Mouse (Mus musculus): Measurements from ENCODE around the gene Rnf185.

Rnf185 gene

GRCm38 (mm10) chr11:3444875-3445274 lies 7.3 kb downstream of the Rnf185 start:
- no peak for DNase-seq (ENCODE audit: low read depth, low spot score)

GRCm38 (mm10) chr11:3443091-3443490 lies 9.1 kb downstream of the Rnf185 start:
- no peak for DNase-seq (ENCODE audit: low read depth, low spot score)

- no peak for DNase-seq (ENCODE audit: low read depth, low spot score)
Observed at GRCm38 (mm10) chr11:3442677-3443076, 9.5 kb downstream of the Rnf185 start.

- no peak for DNase-seq (ENCODE audit: low read depth, low spot score)
Observed at GRCm38 (mm10) chr11:3441696-3442443, 10.3 kb downstream of the Rnf185 start.

GRCm38 (mm10) chr11:3437621-3438020 lies 14.5 kb downstream of the Rnf185 start:
- DNase-seq (ENCODE audit: low read depth, low spot score), result no peak

- no peak for DNase-seq (ENCODE audit: low read depth, low spot score)
Observed at GRCm38 (mm10) chr11:3433809-3434208, 18.4 kb downstream of the Rnf185 start.

- DNase-seq (ENCODE audit: low read depth, low spot score), result no peak
Observed at GRCm38 (mm10) chr11:3431976-3432603, 20.1 kb downstream of the Rnf185 start.

GRCm38 (mm10) chr11:3431515-3431914 lies 20.6 kb downstream of the Rnf185 start:
- no peak for DNase-seq (ENCODE audit: low read depth, low spot score)

GRCm38 (mm10) chr11:3428632-3429031 lies 23.5 kb downstream of the Rnf185 start:
- DNase-seq (ENCODE audit: low read depth, low spot score), result no peak

GRCm38 (mm10) chr11:3427697-3428230 lies 24.4 kb downstream of the Rnf185 start:
- no peak for DNase-seq (ENCODE audit: low read depth, low spot score)

GRCm38 (mm10) chr11:3422242-3422641 lies 29.9 kb downstream of the Rnf185 start:
- no peak for DNase-seq (ENCODE audit: low read depth, low spot score)

GRCm38 (mm10) chr11:3418741-3419140 lies 33.4 kb downstream of the Rnf185 start:
- DNase-seq (ENCODE audit: low read depth, low spot score), result no peak

GRCm38 (mm10) chr11:3417795-3418194 lies 34.4 kb downstream of the Rnf185 start:
- DNase-seq (ENCODE audit: low read depth, low spot score), result no peak

- no peak for DNase-seq (ENCODE audit: low read depth, low spot score)
Observed at GRCm38 (mm10) chr11:3416399-3416798, 35.8 kb downstream of the Rnf185 start.

GRCm38 (mm10) chr11:3412111-3412510 lies 40.1 kb downstream of the Rnf185 start:
- DNase-seq (ENCODE audit: low read depth, low spot score), result no peak

GRCm38 (mm10) chr11:3408997-3409732 lies 43.0 kb downstream of the Rnf185 start, which contains the start of gene Limk2:
Limk2 (minus strand) TSS chr11:3409189.
- DNase-seq (ENCODE audit: low read depth, low spot score), result peak; percentile 98

GRCm38 (mm10) chr11:3408131-3408996 lies 43.8 kb downstream of the Rnf185 start:
- DNase-seq (ENCODE audit: low read depth, low spot score), result peak; percentile 53

- no peak for DNase-seq (ENCODE audit: low read depth, low spot score)
Observed at GRCm38 (mm10) chr11:3404287-3405047, 47.7 kb downstream of the Rnf185 start.

- no peak for DNase-seq (ENCODE audit: low read depth, low spot score)
Observed at GRCm38 (mm10) chr11:3403024-3403423, 49.1 kb downstream of the Rnf185 start.

GRCm38 (mm10) chr11:3398318-3398717 lies 53.8 kb downstream of the Rnf185 start:
- no peak for DNase-seq (ENCODE audit: low read depth, low spot score)
